Mouse (Mus musculus): Measurements from ENCODE around the gene Rab31.

DNA sequence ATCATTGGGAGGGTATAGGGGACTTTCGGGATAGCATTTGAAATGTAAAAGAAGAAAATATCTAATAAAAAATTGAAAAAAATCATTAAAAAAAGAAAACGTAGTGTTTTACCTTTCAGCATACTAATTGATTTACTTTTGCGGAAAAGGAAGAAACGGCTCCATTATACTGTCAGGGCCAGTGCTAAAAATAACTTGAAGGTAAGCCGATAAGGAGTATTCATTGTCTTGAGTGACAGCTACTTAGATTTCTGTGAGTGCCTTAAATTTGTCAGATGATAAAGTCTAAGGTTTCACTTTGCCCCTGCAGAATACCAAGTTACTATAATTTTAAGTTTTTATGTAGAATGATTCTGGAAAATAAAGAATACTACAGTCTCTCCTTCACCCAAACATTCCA, 47.6 kb upstream of the Rab31 start:
- TF ChIP-seq ZMIZ1 (IDR thresholded peaks at IDR 0.05; ENCODE audit: low read depth, low read length) (no peak), CTCF (conservative IDR thresholded peaks at IDR 0.05 in 1 of 2, IDR thresholded peaks at IDR 0.05 in 1 of 2; ENCODE audit: low read depth in 2 of 2, low read length in 2 of 2) (no peak), EP300 (IDR thresholded peaks at IDR 0.05; ENCODE audit: low read length) (no peak), CHD2 (IDR thresholded peaks at IDR 0.05; ENCODE audit: low read length) (no peak), ZC3H11A (IDR thresholded peaks at IDR 0.05; ENCODE audit: low read depth, low read length) (no peak), ETS1 (conservative IDR thresholded peaks at IDR 0.05; ENCODE audit: low read depth, low read length) (no peak), MAZ (IDR thresholded peaks at IDR 0.05; ENCODE audit: low read depth, low read length) (no peak), UBTF (IDR thresholded peaks at IDR 0.05; ENCODE audit: low read depth, low read length) (no peak), POLR2A (IDR thresholded peaks at IDR 0.05; ENCODE audit: low read depth, low read length) (no peak)

Measured in CH12.LX (cell line).